Mouse (Mus musculus): Measurements from ENCODE around the gene Ap4m1.
A peak's percentile ranks its signal among the peaks of the same experiment; 100 is the strongest.

Ap4m1 gene

DNA sequence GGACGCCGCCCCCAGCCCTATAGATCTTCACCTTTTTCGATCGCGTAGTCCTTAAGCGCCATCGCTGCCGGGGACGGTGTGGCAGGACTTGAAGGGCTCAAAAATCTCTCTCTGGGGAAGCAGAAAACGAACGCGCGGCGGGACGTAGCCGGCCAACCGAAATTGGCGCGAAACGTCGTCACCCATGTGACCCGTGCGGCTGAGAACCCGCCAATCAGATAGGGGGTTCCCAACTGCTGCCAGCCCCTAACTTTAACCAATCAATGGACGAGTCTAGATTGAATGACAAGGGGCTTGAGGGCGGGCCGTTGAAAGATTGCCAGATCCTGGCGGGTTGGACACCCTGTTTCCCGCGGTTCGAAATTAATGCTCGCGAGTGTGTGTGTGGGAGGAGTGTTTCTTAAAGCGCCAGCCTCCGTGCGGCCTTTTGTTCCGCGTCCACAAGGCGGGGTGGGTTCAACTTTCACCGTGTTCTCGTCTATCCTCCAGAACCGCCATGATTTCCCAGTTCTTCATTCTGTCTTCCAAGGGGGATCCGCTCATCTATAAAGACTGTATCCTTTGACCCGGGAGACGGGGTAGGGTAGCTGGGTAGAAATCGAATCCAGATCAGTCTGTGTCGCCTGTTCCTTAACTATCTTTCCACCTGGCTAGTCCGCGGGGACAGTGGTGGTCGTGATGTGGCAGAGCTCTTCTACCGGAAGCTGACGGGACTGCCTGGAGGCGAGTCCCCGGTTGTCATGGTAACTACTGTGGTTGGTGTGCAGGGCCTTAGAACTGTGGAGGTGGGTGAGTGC lies at the start of gene Ap4m1, which contains the start of gene Mcm7:
Gene Ap4m1 (plus strand): TSS at position 308 of the 797 bp plus-strand sequence.
Gene Mcm7 (minus strand): TSS at position 728 of the 797 bp plus-strand sequence.
- DNase-seq, result peak; percentile 84 to 90

DNA sequence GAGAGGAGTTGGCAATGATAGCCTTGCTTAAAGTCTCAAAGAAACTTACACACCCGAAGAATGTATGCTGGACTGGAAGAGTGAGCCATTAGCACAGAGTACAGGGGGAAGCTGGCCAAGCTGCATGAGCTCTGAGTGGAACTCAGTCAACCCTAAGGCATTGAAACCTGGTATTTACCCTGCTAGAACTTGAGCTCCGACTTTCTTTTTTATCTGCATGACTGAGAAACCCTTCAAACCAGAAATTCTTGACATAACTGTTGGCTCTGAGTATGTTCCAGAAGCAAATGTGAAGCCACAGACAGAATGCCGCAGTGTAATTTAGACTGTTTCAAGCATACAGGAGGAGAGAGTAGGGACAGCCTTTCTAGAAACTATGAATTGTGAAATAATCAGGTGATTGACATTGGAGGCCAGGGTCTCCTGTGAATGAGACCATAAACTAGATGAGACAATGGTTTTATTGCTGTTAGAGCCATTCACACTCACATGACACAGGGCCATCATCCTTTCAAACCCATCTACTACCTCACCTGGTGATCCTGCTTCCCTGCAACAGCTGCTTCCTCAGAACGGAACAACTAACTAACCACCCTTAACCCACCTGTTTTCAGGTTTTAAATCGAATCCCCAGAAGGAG lies 39.3 kb upstream of the Ap4m1 start:
- no peak for DNase-seq

DNA sequence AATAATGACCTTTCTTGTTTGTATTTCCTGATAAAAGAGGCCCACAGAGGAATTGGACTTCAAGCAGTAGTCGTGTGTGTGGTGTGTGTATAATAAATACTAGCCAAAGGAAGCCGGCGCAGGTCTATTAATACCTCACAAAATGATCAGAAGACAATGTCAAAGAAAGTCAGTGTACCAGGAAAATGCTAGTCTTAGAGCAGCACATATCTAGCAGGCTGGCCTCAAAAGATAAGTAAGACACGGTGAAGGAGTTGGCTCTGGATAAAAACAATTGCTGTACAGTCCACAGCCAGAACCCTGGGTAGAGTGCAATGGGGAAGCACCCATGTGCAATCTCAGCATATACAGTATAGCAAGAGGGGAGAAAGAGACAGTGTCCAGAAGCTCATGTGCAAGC lies 34.5 kb upstream of the Ap4m1 start:
- DNase-seq, result no peak

DNA sequence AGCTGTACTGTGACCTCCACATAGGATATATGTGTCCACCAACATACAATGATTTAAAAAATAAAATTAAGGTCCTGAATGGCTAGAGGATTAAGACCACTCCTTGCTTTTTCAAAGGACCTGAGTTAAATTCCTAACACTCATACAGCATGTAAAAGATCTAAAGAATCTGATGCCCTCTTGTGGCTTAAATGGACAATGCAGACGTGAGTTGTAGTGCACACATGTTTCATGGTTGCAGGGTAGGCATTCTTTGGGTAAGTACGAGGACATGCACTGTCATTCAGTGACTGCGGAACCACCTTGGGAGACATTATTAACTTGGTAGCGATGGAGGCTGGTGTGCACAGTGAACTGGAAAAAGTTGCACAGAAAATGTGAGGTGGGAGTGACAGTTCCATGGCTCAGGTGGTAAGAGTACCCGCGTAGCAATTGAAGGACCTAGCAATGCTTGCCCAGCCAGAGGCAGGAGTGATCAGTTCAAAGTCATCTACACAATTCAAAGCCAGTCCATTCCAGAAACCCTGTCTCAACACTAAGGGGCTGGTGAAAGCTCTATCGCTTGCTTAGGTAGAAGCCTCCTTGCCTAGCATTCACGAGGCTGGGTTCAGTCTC lies 33.8 kb upstream of the Ap4m1 start:
- DNase-seq, result no peak

DNA sequence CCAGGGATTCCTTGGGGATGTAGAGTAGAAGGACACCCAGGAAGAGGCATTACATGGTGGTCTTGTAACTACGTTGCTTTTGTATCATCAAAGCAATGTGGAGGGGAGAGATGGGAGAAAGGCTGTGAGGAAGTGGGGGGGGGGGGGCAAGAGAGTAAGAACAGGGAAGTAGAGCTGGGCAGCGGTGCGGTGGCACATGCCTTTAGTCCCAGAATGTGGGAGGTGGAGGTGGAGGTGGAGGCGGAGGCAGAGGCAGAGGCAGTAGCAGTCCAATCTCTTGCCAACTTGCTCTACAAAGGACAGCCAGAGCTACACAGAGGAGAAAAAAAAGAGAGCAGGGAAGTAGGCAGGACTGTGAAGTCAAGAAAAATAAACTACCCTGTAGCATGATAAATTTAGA lies 33.2 kb upstream of the Ap4m1 start:
- DNase-seq, result no peak

DNA sequence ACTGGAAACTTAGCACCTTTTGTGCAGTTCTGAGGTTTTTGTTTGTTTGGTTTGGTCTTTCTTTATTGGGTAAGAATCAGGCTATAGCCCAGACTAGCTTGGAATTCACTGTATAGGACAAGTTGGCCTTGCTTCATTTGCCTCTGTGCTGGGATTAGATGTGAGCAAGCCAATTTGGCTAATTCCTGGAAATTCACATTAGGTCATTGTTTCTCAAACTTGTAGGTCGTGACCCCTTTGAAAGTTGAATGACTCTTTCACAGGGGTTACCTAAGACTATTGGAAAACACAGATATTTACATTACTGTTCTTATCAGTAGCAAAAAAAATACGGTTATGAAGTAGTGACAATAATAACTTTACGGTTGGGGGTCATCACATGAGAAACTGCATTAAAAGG lies 17.4 kb upstream of the Ap4m1 start:
- DNase-seq, result no peak

DNA sequence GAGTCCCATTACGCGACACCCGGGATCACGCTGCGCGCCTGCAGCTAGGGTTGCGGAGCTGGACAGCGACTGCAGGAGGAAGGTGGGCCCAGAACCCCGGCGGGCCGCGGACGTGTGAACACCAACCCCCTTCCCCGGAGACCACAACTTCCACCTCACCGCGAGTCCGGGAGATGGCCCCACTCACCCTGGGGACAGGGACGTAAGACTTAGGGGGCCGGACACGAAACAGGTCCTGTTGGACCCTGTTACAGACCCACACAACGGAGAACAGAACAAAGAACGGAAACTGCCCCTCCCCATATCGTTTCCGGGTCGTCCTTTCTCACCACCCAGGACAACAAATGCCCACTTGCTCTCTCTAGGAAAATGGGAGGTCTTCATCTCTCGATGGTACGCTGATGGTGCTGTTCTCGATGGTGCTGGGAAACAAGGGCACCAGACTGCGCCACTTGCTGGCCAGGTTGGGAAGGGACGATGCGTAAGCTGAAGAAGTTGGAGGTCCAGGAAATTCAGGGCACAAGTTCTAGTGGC lies 16.3 kb upstream of the Ap4m1 start, which contains the start of gene Zfp113:
Gene Zfp113 (minus strand): TSS at position 302 of the 534 bp plus-strand sequence.
- DNase-seq, result peak; percentile 84 to 88

DNA sequence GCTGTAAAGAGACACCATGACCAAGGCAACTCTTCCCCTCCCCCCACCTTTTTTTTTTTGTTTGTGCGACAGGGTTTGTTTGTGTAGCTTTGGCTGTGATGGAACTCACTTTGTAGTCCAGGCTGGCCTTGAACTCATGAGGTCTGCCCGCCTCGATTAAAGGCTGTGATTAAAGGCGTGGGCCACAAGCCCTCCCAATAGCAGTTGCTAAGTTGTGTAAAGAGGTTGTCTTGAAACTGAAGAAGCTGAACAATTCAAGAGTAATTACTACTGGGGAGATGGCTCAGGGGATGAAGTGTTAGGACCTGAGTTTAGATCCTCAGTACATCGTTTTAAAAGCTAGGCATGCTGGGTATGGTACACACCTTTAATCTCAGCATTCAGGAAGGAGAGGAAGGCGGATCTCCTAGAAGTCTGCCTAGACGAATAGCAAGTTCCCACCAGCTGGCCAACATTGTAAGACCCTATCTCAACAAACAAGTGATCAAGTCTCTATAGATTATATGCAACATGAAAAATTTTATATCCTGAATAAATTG lies 11.5 kb upstream of the Ap4m1 start:
- no peak for DNase-seq

DNA sequence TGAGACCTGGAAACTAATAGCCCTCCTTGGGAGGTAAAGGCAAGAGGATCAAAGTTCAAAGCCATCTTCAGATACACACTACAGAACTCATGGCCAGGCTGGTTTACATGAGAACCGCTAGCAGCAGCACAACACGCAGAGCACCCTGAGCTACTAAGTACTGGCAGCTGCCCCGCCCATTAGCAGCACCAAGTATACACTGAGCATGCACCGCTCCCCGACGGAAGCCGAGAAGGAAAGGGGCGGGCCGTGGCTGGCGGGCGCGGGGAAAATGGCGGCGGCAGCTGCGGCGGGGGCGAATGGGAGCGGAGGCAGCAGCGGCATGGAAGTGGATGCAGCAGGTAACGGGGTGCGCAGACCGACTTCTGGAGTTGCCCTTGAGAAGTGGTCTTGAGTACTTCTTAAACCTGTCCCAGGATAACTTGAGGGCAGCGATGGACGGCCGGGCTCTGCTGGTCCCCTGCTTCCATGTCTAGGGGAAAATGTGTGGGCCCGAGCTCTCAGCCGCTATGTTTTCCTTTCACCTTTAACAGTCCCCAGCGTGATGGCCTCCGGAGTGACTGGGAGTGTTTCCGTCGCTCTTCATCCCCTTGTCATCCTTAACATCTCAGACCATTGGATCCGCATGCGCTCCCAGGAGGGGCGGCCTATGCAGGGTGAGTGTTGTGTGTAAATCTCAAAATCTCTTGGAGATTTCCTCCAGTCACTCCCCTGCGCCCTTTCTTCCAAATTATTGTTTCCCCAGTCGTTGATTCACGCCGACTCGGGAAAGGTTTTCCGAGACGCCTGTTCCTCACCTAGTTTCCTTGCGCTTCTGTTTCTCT lies 10.7 kb upstream of the Ap4m1 start, which contains the start of gene Cops6:
Gene Cops6 (plus strand): TSS at position 230 of the 824 bp plus-strand sequence.
- peak; percentile 94 to 95 for DNase-seq

DNA sequence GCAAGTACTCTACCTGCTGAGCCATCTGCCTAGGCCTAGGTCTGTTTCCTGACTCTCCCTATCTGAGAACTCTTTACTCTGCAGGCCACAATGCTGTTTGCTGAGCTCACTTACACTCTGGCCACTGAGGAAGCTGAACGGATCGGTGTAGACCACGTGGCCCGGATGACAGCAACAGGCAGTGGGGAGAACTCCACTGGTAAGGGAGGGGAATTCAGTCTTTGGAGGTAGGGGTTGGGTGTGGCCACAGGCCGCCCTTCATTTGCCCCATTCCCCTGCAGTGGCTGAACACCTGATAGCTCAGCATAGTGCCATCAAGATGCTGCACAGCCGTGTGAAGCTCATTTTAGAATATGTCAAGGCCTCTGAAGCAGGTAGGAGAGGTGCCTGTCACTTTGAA lies 8.8 kb upstream of the Ap4m1 start:
- DNase-seq, result no peak

DNA sequence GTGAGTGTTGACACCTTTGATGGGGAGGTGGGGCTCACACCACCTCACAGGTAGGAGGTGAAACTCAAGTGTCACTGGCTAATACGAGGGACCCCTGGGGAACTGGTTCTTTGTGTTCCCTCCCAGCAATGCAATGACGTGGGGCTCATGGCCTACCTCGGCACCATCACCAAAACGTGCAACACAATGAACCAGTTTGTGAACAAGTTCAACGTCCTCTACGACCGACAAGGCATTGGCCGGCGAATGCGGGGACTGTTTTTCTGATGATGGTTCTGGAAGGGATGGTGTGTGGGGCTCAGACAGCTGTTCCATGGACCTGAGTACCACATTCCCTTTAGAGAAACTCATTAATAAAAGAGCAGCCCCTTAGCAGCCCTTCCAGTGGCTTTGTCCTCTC lies 8.2 kb upstream of the Ap4m1 start:
- DNase-seq, result no peak

DNA sequence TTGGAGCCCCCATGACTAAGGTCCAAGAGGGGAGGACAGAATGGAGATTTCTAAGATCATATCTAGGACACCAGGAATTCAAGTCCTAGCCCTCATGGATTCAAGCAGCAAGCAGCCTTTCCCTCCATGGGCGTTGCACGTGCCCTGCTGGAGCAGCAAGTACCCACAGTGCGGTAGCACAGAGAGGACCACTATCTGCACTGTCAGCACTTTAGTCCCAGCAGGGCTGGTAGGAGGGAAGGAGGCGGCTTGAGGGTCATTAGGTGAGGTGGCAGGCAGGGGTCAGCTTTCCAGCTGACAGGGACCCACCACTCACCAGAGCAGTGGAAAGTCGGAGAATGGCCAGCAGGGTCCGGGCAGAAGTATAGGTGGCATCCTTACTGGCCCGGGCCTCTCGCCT lies 6.2 kb upstream of the Ap4m1 start:
- no peak for DNase-seq

DNA sequence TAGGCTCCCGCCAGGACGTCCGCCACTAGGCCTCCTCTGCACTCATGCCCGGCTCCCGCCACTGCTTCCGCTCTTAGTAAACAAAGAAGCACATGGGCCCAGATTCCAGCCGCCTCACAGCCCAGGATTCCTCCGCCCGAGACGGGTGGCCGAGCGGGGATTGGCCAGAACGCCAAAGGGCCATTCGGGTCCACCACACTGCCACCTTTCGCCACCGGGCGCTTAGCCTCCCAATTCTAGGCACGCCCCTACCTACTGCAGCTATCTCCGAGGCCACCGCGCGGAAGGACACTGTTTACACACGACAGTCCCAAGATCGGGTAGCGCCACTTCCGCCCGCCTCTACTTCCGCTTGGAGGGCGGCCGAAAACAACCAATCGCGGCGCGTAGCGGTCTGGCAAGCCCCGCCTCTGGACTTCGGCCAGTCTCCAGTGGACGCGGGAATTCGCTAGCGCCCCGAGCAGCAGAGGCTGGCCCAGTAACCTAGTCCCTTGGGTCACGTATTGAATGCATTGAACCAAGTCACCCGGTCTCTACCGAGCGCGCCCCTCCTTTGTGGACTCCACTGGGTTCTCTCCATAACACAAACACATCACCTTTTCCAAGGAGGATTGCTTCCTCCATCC lies 753 bp upstream of the Ap4m1 start:
- peak; percentile 91 to 92 for DNase-seq

DNA sequence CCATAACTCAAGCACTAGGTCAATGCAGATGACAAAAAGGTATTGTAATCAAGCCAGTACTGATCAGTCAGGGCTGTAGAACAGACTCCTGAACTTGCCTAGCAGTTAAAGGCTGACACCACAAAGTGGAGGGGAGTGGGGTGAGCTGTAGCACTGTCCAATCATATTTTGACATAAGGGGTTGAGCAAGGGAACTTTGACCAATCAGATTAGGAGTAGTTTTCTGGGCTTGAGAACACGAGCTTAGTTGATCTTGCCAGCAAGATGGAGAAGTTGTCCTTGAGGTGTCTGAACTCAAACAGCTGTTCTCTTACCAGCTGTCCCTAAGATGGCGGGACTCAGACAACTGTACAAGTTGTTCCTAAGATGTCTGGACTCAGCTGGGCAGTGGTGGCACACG lies 1.4 kb downstream of the Ap4m1 start:
- no peak for DNase-seq

DNA sequence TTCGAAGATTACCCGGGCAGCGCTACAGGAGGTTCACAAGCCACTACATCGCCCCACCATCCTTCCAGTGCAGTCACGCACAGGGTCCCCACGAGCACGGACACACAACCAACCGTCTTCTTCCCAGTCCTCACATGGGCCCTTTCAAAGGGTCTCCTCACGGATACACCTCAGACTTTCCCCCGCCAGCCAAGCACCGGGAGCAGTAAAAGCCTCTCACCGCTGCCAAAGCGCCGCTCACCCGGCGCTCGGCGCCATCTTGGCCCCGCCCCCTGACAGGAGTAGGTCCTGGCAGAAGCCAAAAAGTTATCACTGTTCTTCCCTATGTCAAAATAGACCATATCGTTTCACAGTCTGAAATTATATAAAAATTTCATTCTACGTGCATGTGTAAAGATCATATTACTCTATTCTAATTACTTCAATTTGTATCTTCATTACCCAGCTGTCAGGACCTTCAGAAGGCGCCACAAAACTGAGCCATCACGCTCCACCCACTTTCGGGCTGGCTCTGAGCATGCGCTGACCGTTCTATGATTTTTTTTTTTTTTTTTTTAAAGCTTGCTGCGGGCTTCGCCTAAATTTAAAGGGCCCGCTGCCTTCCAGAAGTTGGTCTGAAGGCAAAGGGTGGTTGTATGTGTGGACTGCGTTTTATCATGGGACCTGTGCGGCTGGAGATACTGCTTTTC lies 15.3 kb downstream of the Ap4m1 start, which contains the start of the genes Taf6 and Cnpy4:
Gene Taf6 (minus strand): TSS at position 502 of the 689 bp plus-strand sequence.
Gene Cnpy4 (plus strand): TSS at position 536 of the 689 bp plus-strand sequence.
- peak; percentile 83 for DNase-seq

DNA sequence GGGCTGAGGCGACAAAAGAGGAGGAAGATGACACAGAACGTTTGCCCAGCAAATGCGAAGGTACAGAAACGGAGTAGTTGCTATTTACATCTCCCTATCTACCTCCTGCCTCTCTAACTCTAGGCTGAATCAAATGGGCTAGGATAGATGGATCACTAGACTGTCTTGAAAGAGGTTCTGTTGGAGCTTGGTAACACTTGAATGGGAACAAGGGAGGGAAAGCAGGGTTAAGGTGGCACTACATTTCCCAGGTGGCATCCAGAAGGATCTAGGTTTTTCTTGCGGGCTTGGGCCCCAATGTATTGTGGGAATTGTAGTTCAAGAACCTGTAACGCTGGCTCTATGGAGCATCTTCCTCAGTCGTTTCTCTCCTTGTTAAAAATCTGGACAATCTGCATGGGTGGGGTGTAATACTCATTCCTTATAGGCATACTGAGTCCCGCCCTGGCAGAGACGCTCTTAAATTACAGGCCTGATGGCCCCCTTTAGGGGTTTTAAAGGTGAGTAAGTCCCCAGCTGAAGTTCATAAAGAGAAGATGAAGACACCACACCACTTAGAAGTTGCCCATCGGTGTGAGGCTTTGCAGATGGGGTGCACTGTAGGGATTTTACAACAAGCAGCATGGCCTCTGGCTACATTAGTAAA lies 16.0 kb downstream of the Ap4m1 start:
- DNase-seq, result peak; percentile 53 to 63

DNA sequence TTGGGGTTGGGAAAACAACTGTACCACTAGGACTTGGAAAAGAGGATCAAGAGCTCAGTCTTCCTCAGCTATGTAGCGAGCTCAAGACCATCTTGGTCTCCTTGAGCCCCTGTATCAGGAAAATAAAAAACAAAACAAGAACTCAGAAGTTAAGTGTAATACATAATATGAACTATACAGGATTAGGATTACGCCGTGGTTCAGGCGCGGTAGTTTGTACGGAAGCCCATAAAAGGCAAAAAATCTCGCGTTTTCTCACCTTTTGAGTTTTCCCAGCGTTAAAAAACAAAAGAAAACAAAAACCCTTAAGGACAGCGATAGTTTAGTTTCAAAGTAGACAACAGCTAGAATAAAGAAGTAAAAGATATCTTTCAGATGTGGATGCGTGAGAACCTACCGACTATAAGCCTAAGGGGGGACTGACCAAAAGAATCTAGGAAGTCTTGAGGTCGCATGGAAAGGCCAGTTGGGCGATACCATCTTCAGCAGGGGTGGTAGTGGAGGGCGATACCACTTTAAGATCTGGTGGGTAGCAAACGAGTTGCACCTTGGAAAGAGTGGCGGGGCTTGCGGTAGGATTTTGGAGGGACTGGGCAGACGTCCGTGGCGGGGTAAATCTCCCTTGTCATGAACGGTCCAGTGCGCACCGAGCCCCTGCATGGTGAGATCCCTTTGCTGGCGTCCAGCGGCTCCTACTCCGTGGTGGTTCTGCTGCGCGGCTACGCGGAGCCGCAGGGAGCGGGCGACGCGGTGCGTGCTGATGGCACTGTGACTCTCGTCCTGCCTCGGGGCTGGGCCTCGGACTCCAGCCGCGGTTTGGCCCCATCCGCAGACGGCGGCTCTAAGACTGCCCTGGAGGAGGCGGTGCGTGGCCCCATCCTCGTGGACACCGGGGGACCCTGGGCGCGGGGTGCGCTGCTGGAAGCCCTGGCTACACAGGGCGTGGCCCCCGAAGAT lies 22.2 kb downstream of the Ap4m1 start, which contains the start of gene Mblac1:
Gene Mblac1 (plus strand): TSS at position 544 of the 957 bp plus-strand sequence.
- peak; percentile 81 to 84 for DNase-seq

DNA sequence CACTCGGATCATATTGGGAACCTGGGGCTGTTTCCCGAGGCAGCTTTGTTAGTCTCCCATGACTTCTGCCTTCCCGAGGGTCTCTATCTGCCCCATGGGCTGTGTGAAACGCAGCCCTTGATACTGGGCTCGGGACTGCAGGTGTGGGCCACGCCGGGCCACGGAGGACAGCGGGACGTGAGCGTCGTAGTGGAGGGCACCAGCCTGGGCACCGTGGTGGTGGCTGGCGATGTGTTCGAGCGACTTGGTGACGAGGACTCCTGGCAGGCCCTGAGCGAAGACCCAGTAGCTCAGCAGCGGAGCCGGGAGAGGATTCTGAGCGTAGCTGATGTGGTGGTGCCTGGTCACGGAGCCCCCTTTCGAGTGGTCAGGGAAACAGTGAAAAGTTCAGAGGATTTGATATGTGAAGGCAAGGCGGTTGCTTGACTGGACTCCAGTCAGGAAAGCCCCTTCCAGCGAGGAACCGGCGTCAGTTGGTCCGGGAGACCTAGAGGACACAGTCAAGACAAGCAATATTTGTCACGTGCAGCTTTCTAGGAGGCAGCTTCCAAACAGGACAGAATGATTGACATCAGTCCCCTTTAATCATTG lies 23.0 kb downstream of the Ap4m1 start:
- no peak for DNase-seq

DNA sequence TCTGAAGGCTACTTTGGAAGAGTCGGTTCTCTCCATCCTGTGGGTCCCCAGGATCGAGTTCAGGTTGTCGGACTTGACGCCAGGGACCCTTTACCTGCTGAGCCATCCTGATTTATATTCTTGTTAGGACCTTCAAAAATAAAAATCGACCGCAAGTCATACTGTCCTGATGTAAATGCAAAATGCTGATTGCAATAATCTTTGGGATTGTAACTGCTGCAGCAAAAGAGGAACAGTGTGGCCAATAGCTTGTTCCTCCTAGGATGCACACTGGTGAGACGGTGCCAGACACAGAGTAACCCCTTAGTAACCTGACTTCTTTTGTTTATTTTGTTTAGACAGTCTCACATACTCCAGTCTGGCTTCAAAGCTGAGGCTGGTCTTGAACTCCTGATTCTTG lies 23.7 kb downstream of the Ap4m1 start:
- DNase-seq, result no peak

Data from thymus, postnatal 36 days (tissue).